Mouse (Mus musculus): ENCODE data around the gene Fam45a. TPM values are rescaled to one million over a fixed set of nuclear protein-coding genes. Genes with fewer than 3 reads are reported as not detected.

The Fam45a gene
- total RNA-seq (2014; rRNA removed) = 39.8 and 47.5 TPM in 2 replicates
- polyA plus RNA-seq (2015; fragmentation: Nextera tagmentation; extraction: Ambion mirVana) = 45.5 and 46.4 TPM in 2 replicates

GRCm38 (mm10) chr19:60811098-60812035, at the start of gene Fam45a:
Fam45a (plus strand) TSS chr19:60811585.
- peak within 1 kb of the TSS; percentile 85 for H3K9ac ChIP-seq (replicated peaks; ENCODE audit: low read length, poor library complexity, severe bottlenecking)
- TF ChIP-seq CTCF (IDR thresholded peaks at IDR 0.05) = peak; percentile 96
- ATAC-seq (ENCODE audit: low FRiP score) = peak; percentile 99
- peaks cover 10% of the 10 kb centered on the region for H3K36me3 ChIP-seq (ENCODE audit: insufficient read depth, low read length)
- H3K9me3 ChIP-seq (ENCODE audit: low read length) = no peaks in the 10 kb centered on the region
- H3K4me3 ChIP-seq (ENCODE audit: low read depth, low read length) = peak within 1 kb of the TSS; percentile 69
- H3K4me1 ChIP-seq (ENCODE audit: insufficient read depth, low read length) = no peaks in the 10 kb centered on the region
- DNase-seq (ENCODE audit: low spot score) = peak; percentile 94
- WGBS = 2% methylated on average over 33 of the region's 45 CpGs
- H3K27ac ChIP-seq (ENCODE audit: low read depth, low read length) = peak within 1 kb of the TSS; percentile 78
- H3K27me3 ChIP-seq (ENCODE audit: insufficient read depth, low read length) = no peaks in the 10 kb centered on the region
- peak within 1 kb of the TSS; percentile 67 for H3K4me2 ChIP-seq (ENCODE audit: low read depth, low read length, poor library complexity, severe bottlenecking)

GRCm38 (mm10) chr19:60773366-60773765, 38.0 kb upstream of the Fam45a start:
- no peak for TF ChIP-seq CTCF (IDR thresholded peaks at IDR 0.05)
- Histone ChIP-seq H3K36me3 (ENCODE audit: insufficient read depth, low read length) (peaks cover 49% of the 10 kb centered on the region), H3K27ac (ENCODE audit: low read depth, low read length) (no peak overlapping the region), H3K4me1 (ENCODE audit: insufficient read depth, low read length) (no peaks in the 10 kb centered on the region), H3K9me3 (ENCODE audit: low read length) (no peaks in the 10 kb centered on the region), H3K4me2 (ENCODE audit: low read depth, low read length, poor library complexity, severe bottlenecking) (no peak overlapping the region), H3K4me3 (ENCODE audit: low read depth, low read length) (no peak overlapping the region), H3K27me3 (ENCODE audit: insufficient read depth, low read length) (no peaks in the 10 kb centered on the region), H3K9ac (replicated peaks; ENCODE audit: low read length, poor library complexity, severe bottlenecking) (no peak overlapping the region)
- ATAC-seq (ENCODE audit: low FRiP score) (no peak), DNase-seq (ENCODE audit: low spot score) (no peak)
- 95% methylated on average over 6 of the region's 6 CpGs for WGBS

GRCm38 (mm10) chr19:60782034-60782433, 29.4 kb upstream of the Fam45a start:
- WGBS = 88% methylated on average over 3 of the region's 3 CpGs
- no peak for TF ChIP-seq CTCF (IDR thresholded peaks at IDR 0.05)
- ATAC-seq (ENCODE audit: low FRiP score) = no peak
- H3K27me3 ChIP-seq (ENCODE audit: insufficient read depth, low read length) = no peaks in the 10 kb centered on the region
- H3K9me3 ChIP-seq (ENCODE audit: low read length) = no peaks in the 10 kb centered on the region
- no peak overlapping the region for H3K4me2 ChIP-seq (ENCODE audit: low read depth, low read length, poor library complexity, severe bottlenecking)
- no peak overlapping the region for H3K9ac ChIP-seq (replicated peaks; ENCODE audit: low read length, poor library complexity, severe bottlenecking)
- H3K27ac ChIP-seq (ENCODE audit: low read depth, low read length) = no peak overlapping the region
- no peak for DNase-seq (ENCODE audit: low spot score)
- no peak overlapping the region for H3K4me3 ChIP-seq (ENCODE audit: low read depth, low read length)
- H3K36me3 ChIP-seq (ENCODE audit: insufficient read depth, low read length) = peaks cover 4% of the 10 kb centered on the region
- no peaks in the 10 kb centered on the region for H3K4me1 ChIP-seq (ENCODE audit: insufficient read depth, low read length)

- Histone ChIP-seq H3K4me3 (ENCODE audit: low read depth, low read length) (no peak overlapping the region), H3K27ac (ENCODE audit: low read depth, low read length) (no peak overlapping the region), H3K4me2 (ENCODE audit: low read depth, low read length, poor library complexity, severe bottlenecking) (no peak overlapping the region), H3K27me3 (ENCODE audit: insufficient read depth, low read length) (no peaks in the 10 kb centered on the region), H3K9me3 (ENCODE audit: low read length) (no peaks in the 10 kb centered on the region), H3K4me1 (ENCODE audit: insufficient read depth, low read length) (peaks cover 3% of the 10 kb centered on the region; the same call in 1 of the 2 replicates), H3K36me3 (ENCODE audit: insufficient read depth, low read length) (no peaks in the 10 kb centered on the region; the same call in 1 of the 2 replicates), H3K9ac (replicated peaks; ENCODE audit: low read length, poor library complexity, severe bottlenecking) (no peak overlapping the region)
- WGBS = 65% methylated on average over 1 of the region's 1 CpGs
- TF ChIP-seq CTCF (IDR thresholded peaks at IDR 0.05) = no peak
- no peak for DNase-seq (ENCODE audit: low spot score)
- ATAC-seq (ENCODE audit: low FRiP score) = no peak
These were observed 26.7 kb upstream of the Fam45a start for GRCm38 (mm10) chr19:60784712-60785111.

GRCm38 (mm10) chr19:60787465-60788150, 23.8 kb upstream of the Fam45a start:
- no peak for DNase-seq (ENCODE audit: low spot score)
- WGBS = 73% methylated on average over 2 of the region's 2 CpGs
- Histone ChIP-seq H3K9ac (replicated peaks; ENCODE audit: low read length, poor library complexity, severe bottlenecking) (no peak overlapping the region), H3K27ac (ENCODE audit: low read depth, low read length) (no peak overlapping the region), H3K4me3 (ENCODE audit: low read depth, low read length) (no peak overlapping the region), H3K9me3 (ENCODE audit: low read length) (no peaks in the 10 kb centered on the region), H3K27me3 (ENCODE audit: insufficient read depth, low read length) (no peaks in the 10 kb centered on the region), H3K4me1 (ENCODE audit: insufficient read depth, low read length) (peaks cover 3% of the 10 kb centered on the region; the same call in 1 of the 2 replicates), H3K4me2 (ENCODE audit: low read depth, low read length, poor library complexity, severe bottlenecking) (no peak overlapping the region), H3K36me3 (ENCODE audit: insufficient read depth, low read length) (no peaks in the 10 kb centered on the region)
- ATAC-seq (ENCODE audit: low FRiP score) = no peak
- TF ChIP-seq CTCF (IDR thresholded peaks at IDR 0.05) = no peak
